Mouse (Mus musculus): ENCODE data around the gene Tbx1.

GRCm38 (mm10) chr16:18543151-18543829 is 47.2 kb downstream of the Tbx1 start:
- TF ChIP-seq CTCF (conservative IDR thresholded peaks at IDR 0.05; ENCODE audit: low read length) (no peak), POU5F1 (IDR thresholded peaks at IDR 0.05; ENCODE audit: borderline replicate concordance, low read length) (no peak)

All from E14TG2a.4 (cell line).